Mouse (Mus musculus) gastrocnemius, postnatal 10 days (tissue): ENCODE measurements at regions not wholly inside any gene's neighbourhood (a gene's known extent, or its start where the extent isn't known, plus 50 kb on each side); places are given as distances from the start of the nearest gene placed in this dataset.
A peak's percentile ranks its signal among the peaks of the same experiment; 100 is the strongest.

Source experiments
- DNase-seq: peaks from one replicate; pipeline ENCODE4 v3.0.0; 2021; ENCODE audit warnings: mixed read lengths

DNA sequence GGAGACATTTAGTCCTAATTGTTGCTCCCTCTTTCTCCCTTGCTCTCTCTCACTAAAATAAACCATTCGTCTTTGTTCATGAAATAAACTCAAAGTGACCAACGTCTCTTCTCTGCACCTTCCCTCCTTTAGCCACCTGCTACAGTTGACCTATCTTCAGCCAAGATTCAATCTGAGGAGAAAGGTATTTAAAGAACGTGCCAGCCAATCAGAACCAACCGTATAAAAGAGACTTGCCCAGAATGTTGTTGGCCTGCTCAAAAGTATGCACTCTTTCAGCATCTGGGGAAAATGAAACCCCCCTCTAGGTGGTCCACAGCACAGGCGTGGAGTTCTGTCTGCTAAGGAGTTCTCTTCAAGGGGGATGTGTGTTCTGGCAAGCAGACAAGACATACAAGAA is 60.0 kb upstream of the Fer start:
- DNase-seq: no peak

DNA sequence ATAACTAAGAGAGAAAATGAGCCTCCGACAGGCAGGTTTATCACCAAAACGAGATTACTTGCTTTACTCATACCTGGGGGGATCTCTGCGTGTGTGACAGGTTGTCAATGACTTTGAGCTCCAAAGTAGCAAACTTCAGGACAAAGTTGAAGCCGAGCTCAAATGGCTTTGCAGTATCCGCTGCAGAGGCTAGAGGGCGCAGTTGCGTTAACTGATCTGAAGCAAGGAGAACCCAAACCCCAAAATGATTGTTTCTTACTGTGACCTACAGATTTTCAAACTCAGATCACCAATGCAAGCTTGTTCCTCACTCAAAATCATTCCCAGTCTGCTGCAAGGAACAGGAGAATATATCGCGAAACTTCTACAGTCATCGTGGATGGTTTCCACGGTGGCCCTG is 59.3 kb upstream of the Fer start:
- DNase-seq: peak; percentile 78

DNA sequence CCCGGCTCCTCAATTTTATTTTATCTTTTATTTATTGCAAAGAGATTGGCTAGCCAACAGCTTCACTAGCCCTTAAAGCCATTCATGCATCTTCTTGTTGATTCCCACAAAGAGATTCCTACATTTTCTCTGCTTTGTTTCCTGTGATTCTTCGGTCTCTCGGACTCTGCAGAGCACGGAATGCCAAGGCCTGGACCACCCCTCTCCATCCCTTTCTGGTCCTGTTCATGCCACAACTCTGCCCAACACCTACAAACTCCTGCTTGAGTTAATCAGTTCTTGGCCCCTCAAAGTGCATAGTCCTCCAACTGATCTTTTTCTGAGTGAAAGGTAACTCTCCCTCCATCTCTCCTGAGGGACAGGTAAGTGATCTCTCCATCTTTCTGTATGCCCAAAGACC is 58.4 kb upstream of the Fer start:
- DNase-seq: no peak

DNA sequence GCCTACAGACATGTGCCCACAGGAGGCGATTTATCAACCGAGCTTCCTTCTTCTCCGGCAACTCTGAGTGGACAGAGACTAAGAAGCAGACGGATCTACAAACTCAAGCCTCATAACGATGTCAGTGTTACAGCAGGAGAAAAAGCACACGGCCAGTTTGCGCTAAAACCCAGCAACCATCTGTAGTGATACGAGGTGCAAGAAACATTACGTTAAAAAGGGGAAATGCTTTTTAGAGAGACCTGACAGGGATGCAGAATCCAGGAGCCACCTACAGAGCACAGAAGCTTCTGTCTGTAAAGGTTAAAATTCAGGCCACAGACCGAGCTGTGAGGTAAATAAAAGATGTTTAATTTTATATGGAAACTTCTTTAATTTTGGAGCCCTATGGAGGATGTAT is 56.5 kb upstream of the Fer start:
- DNase-seq: no peak

DNA sequence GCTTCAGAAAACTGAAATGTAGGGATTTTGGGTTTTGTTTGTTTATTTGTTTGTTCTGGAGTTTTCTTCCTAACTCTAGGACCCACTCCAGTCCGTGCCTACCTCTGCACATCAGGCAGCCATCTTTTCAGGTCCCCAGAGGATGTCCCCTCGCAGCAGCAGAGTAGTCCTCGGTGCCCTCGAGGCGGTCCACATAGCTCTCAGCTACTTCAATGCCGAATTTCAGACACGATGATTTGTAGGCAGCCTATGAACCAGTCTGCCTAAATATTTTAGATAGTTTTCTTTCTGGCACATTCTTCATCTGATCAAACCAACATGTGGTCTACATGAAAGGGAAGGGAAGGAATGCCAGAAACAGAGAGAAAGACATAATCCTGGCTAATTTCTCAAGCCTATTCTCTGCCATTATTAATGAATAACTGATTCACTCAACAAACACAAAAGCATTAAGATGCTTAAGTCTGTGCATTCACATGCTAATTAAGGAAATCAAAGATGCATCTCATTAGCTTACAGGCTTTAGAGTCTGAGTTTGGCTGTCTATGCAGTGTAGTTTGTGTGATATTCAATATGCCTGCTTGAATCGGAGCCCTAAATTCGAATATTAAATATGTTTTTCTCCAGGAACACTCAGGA is 55.2 kb upstream of the Fer start:
- DNase-seq: no peak

DNA sequence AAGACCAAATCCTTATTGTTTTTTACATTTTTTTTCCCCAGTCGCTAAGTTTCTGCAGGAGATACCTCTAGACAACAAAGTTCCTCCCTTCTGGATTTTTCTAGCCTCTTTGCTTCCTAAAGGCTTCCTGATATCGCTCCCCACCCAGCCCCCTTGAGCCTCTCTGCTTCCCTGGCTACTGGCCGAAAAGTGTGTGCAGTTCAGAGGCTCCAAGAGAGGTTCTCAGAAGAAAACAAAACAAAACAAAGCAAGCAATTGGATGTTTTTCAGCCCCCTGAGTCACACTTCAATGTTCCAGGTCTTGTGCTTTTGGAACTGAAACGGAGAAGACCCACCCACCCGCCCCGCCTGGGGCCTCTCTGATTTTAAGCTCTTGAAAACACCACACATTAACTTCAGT is 54.1 kb upstream of the Fer start:
- DNase-seq: no peak

DNA sequence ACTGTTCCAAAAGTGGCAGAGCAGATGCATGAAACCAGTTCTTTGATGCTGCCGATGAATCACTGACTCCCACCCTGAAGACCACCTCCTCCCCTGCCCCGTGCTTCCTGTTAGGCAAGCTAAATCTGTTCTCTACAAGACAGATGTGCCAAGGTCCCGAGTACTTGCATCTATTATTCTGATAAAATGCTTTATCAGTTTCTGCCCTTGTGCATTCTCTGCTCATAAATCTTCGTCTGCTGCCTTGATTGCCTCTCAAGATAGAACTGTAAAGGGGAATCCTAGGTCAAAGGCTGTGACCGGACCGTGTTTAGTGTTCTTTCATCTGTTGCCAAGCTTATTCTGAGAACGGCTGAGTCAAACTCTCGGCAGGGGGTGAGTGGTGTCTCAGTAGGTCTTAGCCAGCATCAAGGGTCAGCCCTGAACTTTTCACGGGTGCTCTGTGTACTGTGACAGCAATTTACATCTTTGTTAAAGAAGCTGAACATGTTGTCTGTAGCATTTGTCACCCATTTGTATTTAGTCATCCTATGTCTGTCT is 51.5 kb upstream of the Fer start:
- no peak for DNase-seq

DNA sequence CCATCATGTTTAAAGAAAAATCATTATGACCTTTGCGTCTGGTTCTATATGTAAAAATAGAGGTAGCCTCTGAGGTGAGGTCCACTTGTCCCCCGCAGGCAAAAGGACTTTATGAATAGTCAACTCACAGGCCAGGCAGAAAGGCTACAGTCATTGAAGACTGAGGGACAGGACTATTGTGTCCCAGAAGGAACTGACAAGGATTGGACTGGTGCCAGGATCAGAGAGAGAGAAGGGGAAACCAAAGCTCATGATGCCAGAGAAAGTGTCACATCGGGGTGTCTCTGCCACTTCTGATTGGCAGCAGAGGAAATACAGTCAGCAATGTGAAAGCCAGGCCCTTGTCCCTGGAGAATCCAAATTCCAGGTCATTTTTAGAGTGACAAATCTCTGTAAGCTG is 50.3 kb upstream of the Fer start:
- DNase-seq: no peak
